Mouse (Mus musculus) spleen, adult 2 months (tissue): ENCODE data around the gene Fgr. TPM values are rescaled to one million over a fixed set of nuclear protein-coding genes. Genes with fewer than 3 reads are reported as not detected.

Source experiments
- DNase-seq, 2 experiments: peaks; one replicate each; pipeline versions ENCODE4 v3.0.0 to v3.0.0-alpha.2; 2012 to 2021; ENCODE audit warnings: low spot score in 2 of 2, low read depth in 1 of 2
- H3K27ac ChIP-seq: fragments of 200-500 bp; 2 replicates; pipeline ENCODE4 v1.5.1; 2012; ENCODE audit warnings: low read length, inconsistent platforms; ENCODE audit not compliant: insufficient read depth
- H3K27me3 ChIP-seq: fragments of 200-500 bp; 2 replicates; pipeline ENCODE4 v1.6.1; 2012; ENCODE audit warnings: mild to moderate bottlenecking, moderate library complexity, low read length, inconsistent platforms; ENCODE audit not compliant: control insufficient read depth, insufficient read depth
- H3K36me3 ChIP-seq: fragments of 200-500 bp; 2 replicates; pipeline ENCODE4 v1.6.1; 2012; ENCODE audit warnings: mild to moderate bottlenecking, low read length, inconsistent platforms; ENCODE audit not compliant: control insufficient read depth, insufficient read depth
- H3K4me1 ChIP-seq: fragments of 200-500 bp; 2 replicates; pipeline ENCODE4 v1.6.1; 2011; ENCODE audit warnings: inconsistent platforms; ENCODE audit not compliant: control insufficient read depth, insufficient read depth, insufficient read length
- H3K4me3 ChIP-seq: fragments of 200-500 bp; 2 replicates; pipeline ENCODE4 v1.5.1; 2011; ENCODE audit warnings: mild to moderate bottlenecking, inconsistent platforms; ENCODE audit not compliant: insufficient read depth, insufficient read length; ENCODE audit errors: extremely low read depth
- CTCF ChIP-seq: fragments of 200-500 bp; IDR thresholded peaks from 2 replicates; pipeline ENCODE4 v1.5.1; 2011; ENCODE audit warnings: mild to moderate bottlenecking, inconsistent platforms; ENCODE audit not compliant: insufficient read depth, insufficient read length, insufficient replicate concordance; ENCODE audit errors: extremely low read depth
- POLR2A ChIP-seq: fragments of 200-500 bp; IDR thresholded peaks from 2 replicates; pipeline ENCODE4 v1.6.1; 2011; ENCODE audit warnings: low read depth, low read length, inconsistent platforms
- WGBS: fragments of 180-500 bp; shearing (Covaris S2); methylation state at CpG from one replicate; pipeline ENCODE4 v1.1.7; 2018; 5-methylcytosine and 5-hydroxymethylcytosine counted together
- polyA plus RNA-seq: library from polyadenylated mRNA; depleted of rRNA; stranded (reverse); fragments of >200 nt; gene quantifications from 2 replicates; pipeline ENCODE4 v1.2.3, GENCODE M21; 2012

Gene Fgr
- polyA plus RNA-seq, 1 experiment = 37.5 TPM

DNA sequence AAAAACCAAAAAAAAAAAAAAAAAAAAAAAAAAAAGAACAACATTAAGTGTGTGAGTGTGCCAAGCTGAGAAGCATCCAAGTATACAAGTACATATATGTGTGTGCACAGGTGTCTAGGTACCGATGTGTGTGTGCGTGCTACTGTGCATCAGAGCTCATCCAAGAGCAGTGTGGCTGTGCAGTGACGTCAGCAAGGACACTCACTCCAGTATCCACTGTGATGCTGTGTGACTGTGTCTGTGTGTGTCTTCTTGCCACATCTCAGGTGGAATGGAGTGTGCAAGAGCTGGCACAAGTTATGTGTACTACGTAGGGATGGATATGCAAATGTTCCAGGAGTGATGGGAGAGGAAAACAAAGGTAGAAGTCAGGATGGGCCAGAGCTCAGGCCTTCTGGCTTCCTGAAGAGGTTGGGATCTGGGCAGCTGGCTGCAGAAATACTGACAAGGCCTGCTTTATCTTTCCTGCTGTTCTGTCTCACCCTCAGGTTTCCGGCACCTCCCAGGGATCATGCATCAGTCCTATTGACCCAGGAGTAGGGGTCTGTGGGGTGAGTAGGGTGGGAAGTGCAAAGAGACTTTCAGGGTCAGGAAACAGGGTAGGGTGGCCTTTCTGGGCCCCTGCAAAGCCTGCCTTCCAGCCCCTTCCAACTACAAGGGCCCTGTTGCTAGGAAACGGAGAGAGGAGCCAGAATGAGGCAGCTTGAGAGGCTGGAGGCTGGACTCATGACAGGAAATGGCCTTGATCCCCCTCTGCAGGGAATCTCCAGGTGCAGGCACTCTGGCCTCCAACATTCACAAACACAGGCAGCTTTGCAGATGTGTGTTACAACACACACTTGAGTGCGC lies 10.0 kb downstream of the Fgr start:
- Histone ChIP-seq H3K27me3 (no peaks in the 10 kb centered on the region), H3K36me3 (no peaks in the 10 kb centered on the region), H3K4me3 (no peak overlapping the region), H3K27ac (no peak overlapping the region), H3K4me1 (peaks cover 22% of the 10 kb centered on the region; the same call in 1 of the 2 replicates)
- TF ChIP-seq CTCF (no peak), POLR2A (no peak)
- DNase-seq = no peak
- WGBS = 80% methylated on average over 7 of the region's 7 CpGs

- H3K4me3 ChIP-seq = no peak overlapping the region
- DNase-seq = no peak
- no peaks in the 10 kb centered on the region for H3K27me3 ChIP-seq
- 77% methylated on average over 6 of the region's 6 CpGs for WGBS
- H3K36me3 ChIP-seq = no peaks in the 10 kb centered on the region; the same call in 1 of the 2 replicates
- H3K4me1 ChIP-seq = peaks cover 7% of the 10 kb centered on the region; the same call in 1 of the 2 replicates
- no peak for TF ChIP-seq POLR2A
- TF ChIP-seq CTCF = no peak
- peak overlapping the region; percentile 63 for H3K27ac ChIP-seq
Measured at GRCm38 (mm10) chr4:132988581-132989355, 14.9 kb downstream of the Fgr start.

- peaks cover 3% of the 10 kb centered on the region; the same call in 1 of the 2 replicates for H3K4me1 ChIP-seq
- H3K27ac ChIP-seq = no peak overlapping the region
- WGBS = 81% methylated on average over 4 of the region's 4 CpGs
- no peaks in the 10 kb centered on the region for H3K27me3 ChIP-seq
- H3K4me3 ChIP-seq = no peak overlapping the region
- peaks cover 5% of the 10 kb centered on the region for H3K36me3 ChIP-seq
- TF ChIP-seq POLR2A (no peak), CTCF (no peak)
- no peak for DNase-seq
Measured at GRCm38 (mm10) chr4:132993553-132993952, 19.7 kb downstream of the Fgr start.

GRCm38 (mm10) chr4:132997469-132998237 lies 23.8 kb downstream of the Fgr start:
- Histone ChIP-seq H3K27me3 (no peaks in the 10 kb centered on the region), H3K4me3 (no peak overlapping the region), H3K27ac (no peak overlapping the region), H3K4me1 (no peaks in the 10 kb centered on the region), H3K36me3 (peaks cover 7% of the 10 kb centered on the region)
- 67% methylated on average over 14 of the region's 14 CpGs for WGBS
- no peak for TF ChIP-seq CTCF
- no peak for TF ChIP-seq POLR2A
- DNase-seq = no peak

DNA sequence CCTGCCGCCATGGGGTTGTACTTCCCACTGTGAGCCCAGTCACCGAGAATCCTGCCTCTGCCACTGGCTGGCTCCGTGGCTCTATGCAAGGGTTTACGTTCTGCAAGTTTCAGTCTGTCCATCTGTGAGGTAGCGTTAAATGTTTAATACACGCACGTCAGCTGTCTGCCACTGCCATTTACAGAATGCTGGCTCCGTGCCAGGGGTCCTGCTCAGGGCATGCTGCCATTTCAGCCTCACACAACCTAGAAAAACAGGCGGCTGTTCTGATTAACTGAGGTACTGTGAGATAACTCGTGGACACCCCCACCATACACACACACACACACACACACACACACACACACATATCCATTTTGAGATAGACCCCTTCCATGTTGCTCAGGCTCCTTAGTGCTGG lies 29.0 kb downstream of the Fgr start:
- Histone ChIP-seq H3K27ac (no peak overlapping the region), H3K27me3 (no peaks in the 10 kb centered on the region), H3K4me3 (no peak overlapping the region), H3K36me3 (peaks cover 2% of the 10 kb centered on the region; the same call in 1 of the 2 replicates), H3K4me1 (no peaks in the 10 kb centered on the region)
- TF ChIP-seq CTCF (no peak), POLR2A (no peak)
- no peak for DNase-seq
- WGBS = 48% methylated on average over 10 of the region's 10 CpGs

DNA sequence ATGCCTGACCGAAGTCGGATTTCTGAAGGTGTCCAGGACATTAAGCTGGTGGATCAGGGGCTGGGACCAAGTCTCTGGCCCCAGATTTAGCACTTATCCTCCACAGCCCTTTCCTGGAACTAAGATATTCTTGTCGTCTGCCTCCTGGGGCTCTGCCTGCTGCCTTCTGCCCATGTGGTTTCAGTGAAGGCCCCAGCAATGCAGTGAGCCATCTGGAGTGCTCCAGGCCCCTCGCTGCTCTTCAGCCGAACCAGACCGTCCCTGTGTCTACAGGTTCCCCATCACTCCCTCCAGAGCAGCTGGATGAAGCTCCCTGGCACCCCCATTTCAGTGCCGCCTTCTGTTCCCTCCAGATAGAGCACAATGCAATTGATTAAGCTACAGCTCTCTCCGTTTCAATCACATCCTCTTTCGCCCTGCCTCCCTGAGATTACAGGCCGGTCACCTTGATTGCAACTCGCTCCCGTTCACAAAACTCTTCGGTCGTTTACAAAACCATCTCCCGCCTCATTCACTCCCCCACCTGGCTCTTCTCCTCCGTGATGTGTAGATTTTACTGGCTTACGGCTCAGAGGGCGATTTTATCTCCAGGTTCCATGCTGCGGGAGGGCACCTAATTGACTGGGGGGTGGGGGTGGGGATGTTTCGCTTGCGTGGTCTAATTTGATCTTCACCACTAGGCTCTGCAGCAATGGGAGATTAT lies 29.6 kb downstream of the Fgr start:
- H3K27ac ChIP-seq = no peak overlapping the region
- no peak for DNase-seq
- no peaks in the 10 kb centered on the region for H3K27me3 ChIP-seq
- no peaks in the 10 kb centered on the region for H3K4me1 ChIP-seq
- WGBS = 79% methylated on average over 21 of the region's 21 CpGs
- no peak overlapping the region for H3K4me3 ChIP-seq
- TF ChIP-seq POLR2A (no peak), CTCF (no peak)
- H3K36me3 ChIP-seq = peaks cover 2% of the 10 kb centered on the region; the same call in 1 of the 2 replicates
